Mouse (Mus musculus) forebrain, embryonic 11.5 days (tissue): Measurements from ENCODE around the gene Slc6a8. TPM values are rescaled to one million over a fixed set of nuclear protein-coding genes. Genes with fewer than 3 reads are reported as not detected.

Source experiments
- polyA plus RNA-seq: library from polyadenylated mRNA; unstranded; fragments of >200 nt; fragmentation: Nextera tagmentation; extraction: Ambion mirVana; gene quantifications from 2 replicates; pipeline ENCODE4 v1.2.1, GENCODE M21; 2014

Slc6a8 gene
- polyA plus RNA-seq, 1 experiment from 2014 or later = 7.5 TPM

Other genes starting within 250 kb of the Slc6a8 start
- gene Trex2, start 237.8 kb upstream of the Slc6a8 start, polyA plus RNA-seq = not detected in 2 replicates
- gene Haus7, start 214.1 kb upstream of the Slc6a8 start, polyA plus RNA-seq = 74.8 and 78.2 TPM in 2 replicates
- 28.6 and 32.2 TPM in 2 replicates for gene Bgn, start 189.5 kb upstream of the Slc6a8 start, polyA plus RNA-seq
- gene Atp2b3, start 170.1 kb upstream of the Slc6a8 start, polyA plus RNA-seq = 0.11 and 0.15 TPM in 2 replicates
- gene Dusp9, start 33.7 kb upstream of the Slc6a8 start, polyA plus RNA-seq = 4.5 and 5.5 TPM in 2 replicates
- gene Pnck, start 13.0 kb upstream of the Slc6a8 start, polyA plus RNA-seq = 11.1 and 17.4 TPM in 2 replicates
- gene Bcap31, start 43.0 kb downstream of the Slc6a8 start, polyA plus RNA-seq = 128 and 135 TPM in 2 replicates
- 8.9 and 10.7 TPM in 2 replicates for gene Abcd1, start 43.4 kb downstream of the Slc6a8 start, polyA plus RNA-seq
- gene Plxnb3, start 83.9 kb downstream of the Slc6a8 start, polyA plus RNA-seq = 0.07 and 0.11 TPM in 2 replicates
- gene Srpk3, start 101.3 kb downstream of the Slc6a8 start, polyA plus RNA-seq = 1.1 and 1.8 TPM in 2 replicates
- gene Idh3g, start 113.7 kb downstream of the Slc6a8 start, polyA plus RNA-seq = 170 and 190 TPM in 2 replicates
- gene Ssr4, start 113.9 kb downstream of the Slc6a8 start, polyA plus RNA-seq = 109 and 120 TPM in 2 replicates
- 1.3 and 1.9 TPM in 2 replicates for gene Pdzd4, start 151.8 kb downstream of the Slc6a8 start, polyA plus RNA-seq
- 0.11 TPM in 1 of 2 replicates, not detected in the other for gene Avpr2, start 219.0 kb downstream of the Slc6a8 start, polyA plus RNA-seq
- 24.0 and 27.2 TPM in 2 replicates for gene L1cam, start 223.0 kb downstream of the Slc6a8 start, polyA plus RNA-seq
- gene Arhgap4, start 248.7 kb downstream of the Slc6a8 start, polyA plus RNA-seq = 1.7 and 2.0 TPM in 2 replicates
- 134 and 137 TPM in 2 replicates for gene Naa10, start 248.8 kb downstream of the Slc6a8 start, polyA plus RNA-seq